Comparison of ENCODE assay signal across 9 mouse cellular contexts in the genomic region with DNA sequence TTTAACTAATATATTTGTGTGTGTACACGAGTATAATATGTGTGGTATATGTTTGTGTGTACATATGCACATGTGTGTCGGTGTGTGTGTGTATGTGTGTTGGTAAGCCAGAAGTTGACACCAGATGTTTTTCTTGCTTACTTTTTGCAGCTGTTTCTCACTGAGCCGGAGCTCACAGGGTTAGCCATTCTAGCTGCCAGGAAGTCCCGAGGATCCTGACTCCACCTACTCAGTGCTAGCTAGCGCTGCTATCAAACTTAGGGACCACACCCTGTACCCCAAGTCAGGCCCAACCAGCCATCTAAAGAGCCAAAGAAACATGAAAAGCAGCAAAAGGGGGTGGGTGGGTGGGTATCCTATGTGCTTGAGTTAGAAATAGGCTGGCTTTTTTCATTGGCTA. TPM values are rescaled to one million over a fixed set of nuclear protein-coding genes. Genes with fewer than 3 reads are reported as not detected.
DNase-seq lines count a peak whose midpoint lies in the region; ATAC-seq and TF ChIP-seq lines count a peak whose summit lies in the region.
"Had no signal": no experiment of that assay in that cellular context is flagged by ENCODE, and none has a peak within 500 bp of the region (broad histone marks: within the 10 kb centered on the region; RNA-seq: fewer than 3 reads in every experiment).

No protein-coding gene starts in this region.

- no peak for TF ChIP-seq CTCF in spleen, adult 2 months (IDR thresholded peaks at IDR 0.05; ENCODE audit: extremely low read depth, insufficient read depth, insufficient read length, insufficient replicate concordance)

- H3K4me2 ChIP-seq in heart, embryonic 16.5 days (ENCODE audit: low read depth, low read length) = no peak overlapping the region
- H3K4me2 ChIP-seq in hindbrain, embryonic 11.5 days (replicated peaks; ENCODE audit: low read depth, low read length) = no peak overlapping the region

- no peak overlapping the region for H3K4me3 ChIP-seq in spleen, adult 2 months (ENCODE audit: extremely low read depth, insufficient read depth, insufficient read length)
- no peak overlapping the region for H3K4me3 ChIP-seq in heart, embryonic 16.5 days (ENCODE audit: low read length)
- H3K4me3 ChIP-seq in hindbrain, embryonic 11.5 days (ENCODE audit: low read depth, low read length) = no peak overlapping the region

- no peaks in the 10 kb centered on the region for H3K9me3 ChIP-seq in heart, embryonic 16.5 days (replicated peaks; ENCODE audit: control insufficient read depth, low read length)
- no peaks in the 10 kb centered on the region for H3K9me3 ChIP-seq in hindbrain, embryonic 11.5 days (ENCODE audit: control insufficient read depth, low read length)

- WGBS in spleen, adult 2 months = 16% methylated on average over 5 of the region's 5 CpGs
- 61% methylated on average over 5 of the region's 5 CpGs for WGBS in heart, embryonic 16.5 days
- WGBS in hindbrain, embryonic 11.5 days = 81% methylated on average over 5 of the region's 5 CpGs

- H3K27ac ChIP-seq in spleen, adult 2 months (ENCODE audit: insufficient read depth, low read length) = peak overlapping the region; percentile 78
- H3K27ac ChIP-seq in heart, embryonic 16.5 days (ENCODE audit: low read length) = peak overlapping the region; percentile 65
- no peak overlapping the region for H3K27ac ChIP-seq in hindbrain, embryonic 11.5 days (ENCODE audit: low read depth, low read length)

- no peak overlapping the region for H3K9ac ChIP-seq in heart, embryonic 16.5 days (ENCODE audit: low read length)
- H3K9ac ChIP-seq in hindbrain, embryonic 11.5 days (ENCODE audit: low read depth, low read length) = no peak overlapping the region

- TF ChIP-seq POLR2A in spleen, adult 2 months (IDR thresholded peaks at IDR 0.05; ENCODE audit: low read depth, low read length) = no peak

- ATAC-seq in heart, embryonic 16.5 days (replicated peaks; ENCODE audit: extremely low read depth, insufficient read depth, low FRiP score) = no peak
- ATAC-seq in cerebellum, adult (ENCODE audit: insufficient number of reproducible peaks, low FRiP score, low TSS enrichment) = no peak
- no peak for ATAC-seq in hindbrain, embryonic 11.5 days (ENCODE audit: low FRiP score)

- H3K27me3 ChIP-seq in spleen, adult 2 months (ENCODE audit: control insufficient read depth, insufficient read depth, low read length) = no peaks in the 10 kb centered on the region
- no peaks in the 10 kb centered on the region for H3K27me3 ChIP-seq in heart, embryonic 16.5 days (ENCODE audit: control insufficient read depth, insufficient read depth, low read length)
- no peaks in the 10 kb centered on the region for H3K27me3 ChIP-seq in hindbrain, embryonic 11.5 days (ENCODE audit: control insufficient read depth, insufficient read depth, low read length)

- H3K4me1 ChIP-seq in spleen, adult 2 months (ENCODE audit: control insufficient read depth, insufficient read depth, insufficient read length) = peaks cover 50% of the 10 kb centered on the region; the same call in 1 of the 2 replicates
- peaks cover 40% of the 10 kb centered on the region for H3K4me1 ChIP-seq in heart, embryonic 16.5 days (ENCODE audit: control insufficient read depth, insufficient read depth, low read length)
- H3K4me1 ChIP-seq in hindbrain, embryonic 11.5 days (replicated peaks; ENCODE audit: control insufficient read depth, insufficient read depth, low read length) = no peaks in the 10 kb centered on the region

- peak in 1 of 2 experiments; percentile 40 for DNase-seq in spleen, adult 2 months (ENCODE audit: low read depth in 1 of 2, low spot score in 2 of 2)
- no peak for DNase-seq in spleen, adult 12 weeks (ENCODE audit: low spot score)
- DNase-seq in natural killer cell, adult 2 months (ENCODE audit: low spot score in 2 of 2) = peak; percentile 29 to 36
- DNase-seq in urinary bladder, postnatal 14 days (ENCODE audit: low spot score) = no peak
- no peak for DNase-seq in hindbrain, embryonic 11.5 days (ENCODE audit: low spot score)
- no peak for DNase-seq in frontal cortex, postnatal 10 days (ENCODE audit: low spot score in 2 of 2)
- DNase-seq: gastrocnemius, postnatal 10 days had no signal

- no peaks in the 10 kb centered on the region for H3K36me3 ChIP-seq in spleen, adult 2 months (ENCODE audit: control insufficient read depth, insufficient read depth, low read length)
- H3K36me3 ChIP-seq in heart, embryonic 16.5 days (ENCODE audit: control insufficient read depth, insufficient read depth) = no peaks in the 10 kb centered on the region
- no peaks in the 10 kb centered on the region for H3K36me3 ChIP-seq in hindbrain, embryonic 11.5 days (ENCODE audit: control insufficient read depth, insufficient read depth, low read length)

RNA-seq across cellular contexts. Expression of a gene that starts 23.1 kb away (rescaled TPM):
- polyA plus RNA-seq in spleen, adult 2 months (2012; rRNA removed) = 6.4 TPM in 2 replicates
- polyA plus RNA-seq in heart, embryonic 16.5 days (2015; fragmentation: Nextera tagmentation; extraction: Ambion mirVana) = 19.1 and 20.8 TPM in 2 replicates
- polyA plus RNA-seq in hindbrain, embryonic 11.5 days (2014; fragmentation: Nextera tagmentation; extraction: Ambion mirVana) = 26.8 and 32.3 TPM in 2 replicates

RNA-seq across cellular contexts. Expression of a gene that starts 31.9 kb away (rescaled TPM):
- 5.1 and 6.6 TPM in 2 replicates for polyA plus RNA-seq in spleen, adult 2 months (2012; rRNA removed)
- 138 and 151 TPM in 2 replicates for polyA plus RNA-seq in heart, embryonic 16.5 days (2015; fragmentation: Nextera tagmentation; extraction: Ambion mirVana)
- polyA plus RNA-seq in hindbrain, embryonic 11.5 days (2014; fragmentation: Nextera tagmentation; extraction: Ambion mirVana) = 224 and 230 TPM in 2 replicates

Comparison
In these comparisons a context has a peak if more than half of its experiments do, and no peak if none do; other contexts are left out.
1. DNase-seq: peak in natural killer cell, adult 2 months (2 of 2); none in spleen, adult 12 weeks (single experiment), urinary bladder, postnatal 14 days (single experiment), hindbrain, embryonic 11.5 days (single experiment) and frontal cortex, postnatal 10 days (0 of 2).
2. RNA of a gene that starts 31.9 kb away (polyA plus RNA-seq): 224 to 230 TPM in hindbrain, embryonic 11.5 days and 138 to 151 TPM in heart, embryonic 16.5 days; 5.1 to 6.6 TPM in spleen, adult 2 months; every median in the first group is over 10 times any median in the second.